Mouse (Mus musculus): ENCODE results near the gene Muc3. TPM values are rescaled to one million over a fixed set of nuclear protein-coding genes. Genes with fewer than 3 reads are reported as not detected.
"Not testable (repeated sequence)": the region's sequence is repeated elsewhere in the genome, so short reads cannot be mapped to it uniquely, and the experiment has no call there.

The Muc3 gene
- total RNA-seq, 2 experiments from 2014 or later: not detected

DNA sequence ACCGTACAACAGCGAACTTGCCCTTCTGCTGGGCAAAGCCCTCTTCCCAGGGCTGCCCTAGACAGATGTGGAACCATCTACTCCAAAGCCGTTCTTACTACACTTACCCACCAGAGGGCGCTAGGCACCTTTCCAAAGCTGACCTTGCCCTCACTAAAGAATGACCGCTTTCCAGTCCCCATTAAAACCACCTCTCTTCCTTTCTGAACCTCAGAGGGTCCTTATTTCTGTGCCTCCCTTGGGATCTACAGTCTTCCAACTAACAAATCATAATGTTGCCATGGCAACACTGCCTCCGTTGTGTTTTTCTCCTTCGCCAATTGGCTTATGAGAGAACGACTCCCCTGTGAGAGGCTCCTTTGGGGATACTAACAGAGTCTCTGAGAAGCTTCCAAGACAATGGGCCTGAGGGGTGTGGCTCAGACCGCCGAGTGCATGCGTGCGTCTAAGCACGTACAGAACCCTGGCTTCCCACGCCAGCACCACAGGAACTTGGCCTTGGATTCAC, 26.4 kb downstream of the Muc3 start:
- DNase-seq (ENCODE audit: low spot score in 2 of 2): peak; percentile 63 to 78

DNA sequence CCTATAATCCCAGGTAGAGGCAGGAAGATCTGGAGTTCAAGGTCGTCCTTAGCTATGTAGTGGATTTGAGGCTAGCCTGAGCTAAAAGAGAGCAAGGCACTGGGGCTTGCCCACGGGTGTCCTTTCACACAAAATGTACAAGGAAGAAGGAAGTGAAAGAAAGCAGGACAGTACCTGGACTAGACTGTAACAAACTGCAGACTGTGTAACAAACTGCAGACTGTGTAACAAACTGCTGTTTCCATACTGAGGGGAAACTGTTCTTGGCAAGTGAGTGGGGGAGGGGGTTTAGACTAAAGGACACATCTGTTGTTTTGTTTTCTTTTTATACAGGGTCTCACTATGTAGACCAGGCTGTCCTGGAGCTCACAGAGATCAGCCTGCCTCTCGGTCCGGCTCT, 27.8 kb downstream of the Muc3 start:
- DNase-seq (ENCODE audit: low spot score in 2 of 2): no peak

DNA sequence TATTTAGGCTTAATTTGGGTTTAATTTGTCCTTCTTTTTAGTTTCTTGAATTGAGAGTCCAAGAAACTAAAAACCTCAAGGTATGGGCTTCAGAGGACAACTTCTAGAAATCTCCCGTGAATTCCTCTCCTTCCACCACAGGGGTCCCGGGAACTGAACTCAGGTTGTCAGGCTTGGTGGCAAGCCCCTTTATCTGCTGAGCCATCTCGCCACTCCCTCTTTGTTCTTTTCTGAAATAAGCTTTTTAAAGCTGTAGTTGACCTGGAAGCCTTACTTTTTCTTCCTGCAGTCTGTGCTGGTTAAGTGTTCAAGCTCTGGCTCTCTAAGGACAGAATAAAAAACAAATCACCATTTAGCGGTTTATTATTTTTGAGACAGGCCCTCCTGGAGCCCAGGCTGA, 30.2 kb downstream of the Muc3 start:
- DNase-seq (ENCODE audit: low spot score in 2 of 2): no peak

DNA sequence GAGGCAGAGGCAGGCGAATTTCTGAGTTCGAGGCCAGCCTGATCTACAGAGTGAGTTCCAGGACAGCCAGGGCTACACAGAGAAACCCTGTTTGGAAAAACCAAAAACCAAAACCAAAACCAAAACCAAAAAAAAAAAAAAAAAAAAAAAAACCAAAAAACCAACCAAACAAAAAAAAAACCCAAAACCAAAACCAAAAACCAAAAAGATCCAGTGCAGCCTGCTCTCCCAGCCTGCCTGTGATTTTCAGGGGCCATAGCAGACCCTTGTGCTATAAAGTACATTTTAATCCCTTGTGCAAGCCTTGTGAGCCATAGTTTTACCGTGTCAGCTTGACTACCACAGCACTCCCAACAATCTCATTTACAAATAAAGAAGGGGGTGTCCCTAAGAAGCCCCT, 31.1 kb downstream of the Muc3 start:
- DNase-seq (ENCODE audit: low spot score in 2 of 2): not testable (repeated sequence)

DNA sequence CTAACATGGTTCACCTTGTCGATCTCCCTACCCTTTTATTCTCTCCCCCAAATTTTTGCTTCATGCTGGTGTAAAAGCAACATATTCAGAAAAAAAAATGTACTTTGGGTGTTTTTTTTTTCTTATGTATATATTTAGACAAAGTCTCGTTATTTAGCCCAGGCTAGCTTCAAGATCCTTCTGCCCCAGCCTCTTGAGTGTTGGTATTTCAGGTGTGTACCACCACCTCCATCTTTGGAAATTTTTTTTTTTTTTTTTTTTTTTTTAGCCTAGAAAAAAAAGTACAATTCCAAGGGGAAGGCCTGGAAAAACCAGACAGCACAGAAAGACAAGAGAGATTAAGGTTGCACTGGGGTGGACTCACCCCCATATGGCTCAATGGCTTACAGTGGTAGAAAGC, 32.1 kb downstream of the Muc3 start:
- no peak for DNase-seq (ENCODE audit: low spot score in 2 of 2)

DNA sequence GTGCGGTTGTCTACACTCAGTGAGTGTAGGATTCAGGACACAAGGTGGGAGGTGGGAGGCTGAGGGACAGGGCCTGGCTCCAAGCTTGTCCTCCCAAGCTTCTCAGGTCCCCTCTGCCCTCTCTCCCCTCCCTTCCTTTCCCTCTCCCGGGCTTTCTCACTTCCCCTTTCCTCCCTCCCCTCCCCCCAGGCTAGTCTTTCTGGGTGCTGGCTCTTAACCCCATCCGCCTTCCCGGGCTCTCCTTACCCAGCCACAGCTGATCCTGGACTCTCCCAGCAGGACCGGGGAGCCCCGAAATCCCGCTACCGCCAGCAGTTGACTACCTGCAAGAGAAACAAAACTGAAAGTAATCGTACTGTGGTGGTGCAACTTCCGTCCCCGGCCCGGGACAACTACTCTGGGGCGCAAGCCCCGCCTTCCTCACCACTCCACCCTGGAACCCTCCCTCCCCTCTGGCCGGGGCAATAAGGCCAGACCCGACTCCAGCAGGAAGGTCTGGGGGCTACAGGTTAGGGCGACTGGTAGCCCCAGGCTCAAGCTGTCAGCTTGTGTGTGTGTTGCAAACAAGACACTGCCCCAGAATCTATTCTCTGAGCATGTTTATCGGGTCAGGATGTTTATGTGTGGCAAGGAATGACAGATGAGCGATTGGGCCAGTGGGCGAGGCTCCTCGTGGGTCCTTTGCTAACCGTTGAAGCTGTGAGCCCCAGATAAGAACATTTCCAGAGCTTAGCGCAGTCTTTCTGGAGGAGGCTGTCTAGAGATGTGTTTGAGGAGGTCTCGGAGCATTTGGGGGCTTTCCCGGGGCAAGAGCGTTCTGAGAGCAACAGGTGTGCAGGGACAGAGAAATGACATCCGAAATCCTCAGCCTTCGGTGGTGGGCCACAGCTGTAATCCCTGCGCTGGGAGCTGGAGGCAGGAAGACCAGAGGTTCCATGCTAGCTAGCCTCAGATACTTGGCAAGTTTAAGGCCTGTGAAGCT, 33.0 kb downstream of the Muc3 start, which contains the start of gene Trim56:
Gene Trim56, minus strand, starts transcription at position 344 of the 982 bp plus-strand sequence.
- DNase-seq (ENCODE audit: low spot score in 2 of 2): peak; percentile 36 to 72

DNA sequence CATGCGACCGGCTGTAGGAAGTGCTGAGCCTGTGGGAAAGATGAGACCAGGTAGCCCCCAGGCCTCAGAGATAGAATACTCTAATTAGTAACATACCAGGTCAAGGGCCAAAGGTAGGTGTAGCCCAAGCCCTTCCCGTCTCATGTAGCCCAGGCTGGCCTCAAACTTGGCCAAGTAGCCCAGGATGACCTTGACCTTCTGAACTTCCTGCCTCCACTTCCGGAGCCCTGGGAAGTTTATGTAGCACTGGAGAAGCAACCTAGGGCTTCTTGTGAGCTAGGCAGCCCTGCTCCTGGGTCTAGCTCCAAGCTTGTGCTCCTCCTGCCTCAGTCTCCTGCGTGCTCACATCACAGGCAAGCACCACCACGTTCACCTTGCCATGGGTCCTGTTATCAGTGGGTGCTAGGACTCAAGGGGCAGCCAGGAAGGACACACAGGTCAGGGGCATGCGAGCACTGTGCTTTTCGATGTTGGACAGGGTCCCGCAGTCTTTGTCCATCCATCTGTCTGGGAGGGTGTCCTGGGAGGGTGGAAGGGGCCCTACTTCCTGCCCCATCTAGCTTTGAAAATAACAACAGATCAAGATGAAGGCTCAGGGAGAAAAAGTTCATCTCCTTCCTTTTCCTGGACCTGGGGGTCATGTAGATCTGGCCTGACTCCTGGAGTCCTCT, 34.1 kb downstream of the Muc3 start:
- DNase-seq (ENCODE audit: low spot score in 2 of 2): no peak

DNA sequence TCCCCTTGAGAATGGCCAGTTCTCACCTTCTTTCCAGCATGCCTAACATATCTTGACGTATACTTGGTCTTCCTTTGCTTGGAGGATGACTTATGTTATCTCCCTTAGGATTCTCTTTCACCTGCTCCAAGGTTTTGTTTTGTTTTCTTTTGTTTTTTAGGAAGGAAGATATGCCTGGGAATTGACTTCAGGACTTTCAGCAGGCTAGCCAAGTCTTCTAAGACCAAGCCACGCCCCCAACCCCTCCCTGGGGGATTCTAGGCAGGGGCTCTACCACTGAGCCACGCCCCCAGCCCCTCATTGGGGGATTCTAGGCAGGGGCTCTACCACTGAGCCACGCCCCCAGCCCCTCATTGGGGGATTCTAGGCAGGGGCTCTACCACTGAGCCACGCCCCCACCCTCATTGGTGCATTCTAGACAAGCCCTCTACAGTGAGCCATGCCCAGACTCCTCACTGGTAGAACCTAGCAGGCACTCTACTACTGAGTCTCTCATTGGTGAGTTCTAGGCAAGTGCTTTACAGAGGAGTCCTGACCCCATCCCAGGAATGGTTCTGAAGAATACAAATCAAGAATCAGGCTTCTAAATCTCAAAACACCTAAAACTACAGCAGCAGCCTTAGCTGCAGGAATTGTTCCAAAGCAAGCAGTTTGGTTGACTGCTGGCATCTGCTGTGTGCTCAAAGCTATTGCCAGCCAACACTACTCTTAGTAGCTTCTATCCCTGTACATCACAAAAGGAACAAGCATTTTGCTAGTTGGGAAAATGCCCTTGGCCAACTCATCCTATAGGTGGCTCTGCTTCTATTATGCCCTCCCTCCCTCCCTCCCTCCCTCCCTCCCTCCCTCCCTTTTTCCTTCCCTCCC, 37.3 kb downstream of the Muc3 start:
- DNase-seq (ENCODE audit: low spot score in 2 of 2): no peak

DNA sequence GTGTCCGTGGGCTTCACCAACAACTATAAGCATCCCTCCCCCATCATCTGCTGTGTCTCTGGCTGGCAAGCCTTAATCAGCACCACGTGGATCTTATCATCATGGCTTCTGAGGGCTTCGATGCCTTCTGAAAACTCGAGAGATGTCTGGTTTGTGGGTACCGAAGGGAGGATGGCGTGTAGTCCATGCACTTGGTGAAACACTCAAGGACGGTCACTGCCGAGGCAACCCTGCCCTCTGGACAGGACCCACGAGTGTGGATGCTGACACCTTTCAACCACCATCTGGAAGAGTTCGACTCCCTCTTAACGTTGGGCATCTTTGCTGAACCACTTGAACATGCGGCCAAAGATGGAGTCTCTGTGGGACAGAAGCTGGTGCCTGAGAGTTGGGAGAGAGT, 38.3 kb downstream of the Muc3 start:
- no peak for DNase-seq (ENCODE audit: low spot score in 2 of 2)

DNA sequence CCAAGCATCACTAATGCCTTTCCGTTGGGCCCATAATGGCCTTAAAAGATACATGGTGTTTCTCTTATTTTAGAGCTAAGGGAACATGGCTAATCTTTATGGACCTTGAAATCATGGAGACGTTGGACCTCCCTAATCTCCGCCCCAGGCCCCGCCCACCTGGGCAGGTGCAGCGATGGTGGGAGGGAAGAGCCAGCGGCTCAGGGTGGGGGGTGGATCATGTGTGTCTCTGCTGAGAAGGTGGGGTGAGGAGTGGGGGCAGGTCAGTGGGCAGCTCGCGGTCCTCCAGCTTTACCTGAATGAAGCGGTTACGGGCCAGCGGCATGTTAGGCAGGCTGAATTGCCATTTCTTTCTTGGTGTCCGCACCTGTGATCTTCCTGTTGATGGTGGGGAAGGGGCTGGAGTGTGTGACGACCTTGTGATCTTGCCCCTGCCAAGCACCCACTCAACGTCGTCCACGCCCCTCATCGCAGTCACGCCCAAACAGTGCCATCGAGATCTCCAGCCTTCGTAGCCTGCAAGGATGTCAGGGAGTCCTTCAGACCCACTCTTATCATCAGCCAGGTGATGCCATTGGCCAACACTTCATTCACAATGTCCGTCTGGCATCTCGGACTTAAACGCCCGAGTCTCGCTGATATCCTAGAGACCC, 39.1 kb downstream of the Muc3 start:
- no peak for DNase-seq (ENCODE audit: low spot score in 2 of 2)

DNA sequence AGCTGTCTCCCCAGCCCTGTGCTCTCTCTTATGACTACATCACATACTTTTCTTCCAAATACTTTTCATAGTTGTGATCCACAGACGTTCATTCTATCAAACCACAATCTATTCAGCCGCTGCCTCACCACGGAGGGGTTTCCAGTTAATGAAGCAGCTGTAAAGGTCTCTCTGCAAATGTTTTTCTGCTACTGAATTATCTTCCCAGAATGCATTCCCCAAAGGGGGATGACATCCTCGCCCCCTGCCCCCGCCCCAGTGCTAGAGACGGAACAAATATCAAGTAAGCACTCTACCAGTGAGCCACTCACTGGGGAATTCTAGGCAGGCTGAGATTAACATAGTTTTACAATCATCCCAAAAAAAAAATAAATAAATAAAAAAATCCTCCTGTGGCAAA, 41.0 kb downstream of the Muc3 start:
- no peak for DNase-seq (ENCODE audit: low spot score in 2 of 2)

DNA sequence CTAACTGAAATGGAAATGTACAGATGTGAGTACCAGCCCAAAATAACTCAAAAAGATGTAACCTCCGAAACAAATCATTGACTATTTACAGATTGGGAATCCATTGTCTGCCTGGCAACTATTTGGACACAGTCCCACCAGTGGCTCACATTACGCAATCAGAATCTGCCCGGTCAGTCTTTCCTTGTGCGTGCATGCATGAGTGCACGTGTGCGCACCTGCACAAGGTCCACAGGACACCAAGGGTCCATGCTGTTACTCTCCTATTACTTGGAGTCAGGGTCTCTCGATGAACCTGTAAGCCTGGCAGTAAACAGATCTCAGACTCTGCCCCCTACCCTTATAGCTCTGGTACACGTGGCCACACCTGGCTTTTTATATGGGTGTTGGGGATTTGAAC, 41.5 kb downstream of the Muc3 start:
- DNase-seq (ENCODE audit: low spot score in 2 of 2): no peak

DNA sequence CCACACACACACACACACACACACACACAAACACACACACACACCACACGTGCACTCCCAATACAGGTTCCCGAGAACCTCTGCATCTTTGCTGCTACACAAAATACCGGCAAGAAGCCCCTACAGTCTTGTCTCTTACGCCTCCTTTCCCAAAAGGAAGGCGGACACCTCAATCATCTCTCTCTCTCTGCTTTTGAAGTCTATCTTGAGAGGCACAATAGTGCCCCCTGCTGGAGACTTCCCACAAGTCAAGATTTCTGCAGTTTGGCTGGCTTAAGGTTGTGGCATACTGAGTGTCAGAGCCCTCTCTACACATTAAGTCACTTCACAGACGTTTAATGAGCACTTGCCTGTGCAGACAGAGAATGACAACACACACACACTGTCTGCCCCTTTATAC, 42.1 kb downstream of the Muc3 start:
- DNase-seq (ENCODE audit: low spot score in 2 of 2): peak; percentile 61 to 77

DNA sequence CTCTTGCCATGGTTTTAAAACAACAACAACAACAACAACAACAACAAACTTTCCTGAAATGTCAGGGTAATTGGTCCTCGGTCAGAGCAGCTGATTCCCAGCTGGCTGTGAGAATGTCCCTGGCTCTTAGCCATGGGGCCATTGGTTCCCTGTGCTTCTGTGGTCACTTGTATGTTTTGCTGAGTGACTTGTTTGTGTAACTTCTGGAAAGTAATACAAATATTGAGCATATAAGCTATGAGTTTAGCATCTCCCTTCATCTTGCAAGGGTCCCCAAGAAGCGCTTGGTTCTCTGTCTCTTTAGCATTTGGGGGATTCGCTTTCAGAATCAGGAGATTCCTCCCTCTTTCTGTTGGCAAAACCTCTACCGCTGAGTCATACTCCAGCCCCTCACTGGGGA, 42.7 kb downstream of the Muc3 start:
- no peak for DNase-seq (ENCODE audit: low spot score in 2 of 2)

DNA sequence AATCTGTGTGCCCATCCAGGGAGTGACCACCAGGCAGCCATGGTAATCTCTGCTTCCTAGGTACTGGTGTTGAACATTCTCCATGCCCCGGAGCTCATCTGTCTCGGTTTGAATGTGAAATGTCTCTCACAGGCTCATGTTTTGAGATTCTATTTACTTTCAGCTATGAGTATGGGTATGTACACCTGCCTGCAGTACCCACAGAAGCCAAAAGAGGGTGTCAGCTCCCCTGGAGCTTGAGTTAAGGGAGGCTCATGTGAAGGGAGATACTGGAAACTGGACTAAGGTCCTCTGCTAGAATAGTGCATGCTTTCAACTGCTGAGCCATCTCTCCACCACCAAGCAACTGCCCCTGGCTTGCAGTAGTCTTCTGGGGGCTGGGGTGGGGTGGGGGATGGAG, 45.2 kb downstream of the Muc3 start:
- no peak for DNase-seq (ENCODE audit: low spot score in 2 of 2)

DNA sequence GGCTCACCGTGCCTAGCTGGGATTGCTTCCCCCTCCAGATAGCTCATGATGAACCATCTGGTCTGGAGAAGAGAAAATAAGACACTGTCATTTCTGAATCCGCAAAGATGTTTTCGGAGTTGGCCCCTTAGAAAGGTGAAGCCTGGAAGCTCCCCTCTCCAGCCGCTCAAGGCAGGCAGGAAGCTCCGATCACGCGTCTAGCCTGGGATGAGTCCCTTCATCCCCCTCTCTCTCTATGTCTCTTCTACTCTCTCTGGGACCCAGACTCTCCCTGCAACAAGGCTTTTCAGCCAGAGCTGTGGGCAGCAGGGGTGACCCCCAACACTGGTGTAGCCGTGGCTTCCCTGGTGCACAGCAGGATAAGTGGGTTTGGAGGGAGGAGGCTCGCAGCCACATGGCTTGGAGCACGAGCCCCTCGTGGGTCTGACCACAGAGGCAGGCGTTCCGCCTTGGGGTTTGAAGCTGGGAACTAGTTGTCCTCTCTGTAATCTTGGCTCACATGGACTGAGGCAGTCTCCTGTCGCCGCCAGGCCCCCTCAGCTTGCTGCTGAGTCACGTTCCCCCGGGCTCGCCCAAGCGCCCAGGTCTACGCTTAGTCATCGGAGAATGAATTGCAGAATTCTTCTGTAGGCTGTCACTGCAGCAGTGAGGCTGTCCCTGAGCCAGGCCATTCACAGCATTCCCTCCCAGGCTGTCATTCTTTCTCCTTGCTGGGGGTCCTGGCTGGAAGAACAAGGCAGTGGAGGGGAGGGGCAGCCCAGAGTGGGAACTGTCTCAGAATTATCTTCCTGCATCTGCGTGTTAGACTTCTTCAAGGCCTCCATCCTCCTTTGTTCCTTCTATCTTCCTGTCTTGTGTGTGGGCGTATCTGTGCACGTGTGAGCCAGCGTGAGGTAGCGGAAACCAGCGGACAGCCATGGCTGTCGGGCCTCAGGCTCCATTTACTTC, 46.3 kb downstream of the Muc3 start:
- no peak for DNase-seq (ENCODE audit: low spot score in 2 of 2)

DNA sequence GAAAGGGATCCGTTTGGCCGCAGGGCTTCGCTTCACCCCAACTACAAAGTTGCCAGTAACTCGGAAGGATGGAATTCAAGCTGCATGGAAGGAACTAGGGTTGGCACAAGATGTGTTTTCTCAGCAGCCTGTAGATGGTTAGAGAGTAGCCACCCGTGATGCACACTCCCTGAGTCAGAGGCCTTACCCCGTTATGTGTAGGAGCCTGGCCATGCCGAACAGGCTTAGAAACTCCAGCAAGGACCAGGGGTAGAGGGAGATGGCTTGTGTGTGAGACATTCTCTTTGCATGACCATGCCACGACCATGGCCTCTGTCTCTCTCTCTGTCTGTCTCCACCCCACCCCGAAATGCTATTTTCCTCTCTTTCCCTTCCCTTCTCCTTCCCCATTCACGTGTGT, 47.0 kb downstream of the Muc3 start:
- no peak for DNase-seq (ENCODE audit: low spot score in 2 of 2)

DNA sequence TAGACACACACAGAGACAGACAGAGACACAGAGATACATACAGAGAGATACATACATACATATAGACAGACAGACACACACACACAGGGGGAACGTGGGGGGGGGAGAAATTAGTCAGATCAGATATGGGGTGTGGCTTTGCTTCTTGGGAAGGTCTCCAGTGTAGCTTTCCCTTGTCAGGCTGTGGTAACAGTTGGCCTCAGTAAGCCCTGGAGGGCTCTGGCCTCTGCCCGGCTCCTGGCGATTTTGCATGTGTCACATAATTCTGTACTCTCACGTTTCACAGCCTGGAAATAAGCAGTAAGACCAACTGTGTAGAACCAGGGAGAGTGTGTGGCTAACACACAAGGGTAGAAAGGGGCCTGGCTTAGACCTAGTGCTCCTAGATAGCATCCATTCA, 48.5 kb downstream of the Muc3 start:
- DNase-seq (ENCODE audit: low spot score in 2 of 2): no peak

DNA sequence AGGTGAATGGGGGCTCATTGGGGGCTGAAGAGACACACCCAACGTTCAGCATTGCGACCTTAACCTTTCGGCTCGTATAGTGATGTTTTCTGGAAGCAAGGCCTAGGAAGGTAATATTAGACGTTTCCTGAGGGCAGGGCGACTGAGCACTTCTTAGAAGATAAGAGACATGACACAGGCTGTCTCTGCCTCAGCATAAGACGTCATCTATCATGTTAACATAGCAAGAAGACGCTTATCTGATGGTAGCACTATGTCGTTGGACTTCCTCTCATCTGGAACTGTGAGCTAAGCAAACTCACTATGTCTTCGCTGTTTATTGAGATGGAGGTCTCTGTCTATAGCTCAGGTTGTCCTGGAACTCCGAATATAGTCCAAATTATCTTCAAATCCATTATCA, 50.7 kb downstream of the Muc3 start:
- no peak for DNase-seq (ENCODE audit: low spot score in 2 of 2)

DNA sequence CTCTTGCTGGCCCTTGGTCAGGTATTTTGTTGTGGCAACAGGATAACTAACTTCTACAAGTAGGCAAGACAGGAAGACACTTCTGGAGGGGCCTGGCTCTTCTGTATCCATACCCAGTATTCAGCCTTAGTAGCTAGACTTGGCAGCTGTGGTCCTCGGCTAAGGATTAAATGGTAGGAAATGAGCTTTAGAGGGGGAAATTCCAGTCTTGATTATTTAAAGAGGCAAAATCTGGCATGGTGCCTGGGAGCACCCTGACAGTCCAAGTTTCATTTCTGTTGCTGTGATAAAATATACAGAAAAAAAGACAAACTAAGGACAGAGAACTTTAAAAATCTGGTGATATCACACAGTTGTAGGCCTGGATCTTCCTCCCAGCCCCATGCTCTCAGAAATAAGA, 53.1 kb downstream of the Muc3 start:
- DNase-seq (ENCODE audit: low spot score in 2 of 2): peak in 1 of 2 experiments; percentile 59
